ENCODE assay signal across 21 mouse cellular contexts in the genomic region with DNA sequence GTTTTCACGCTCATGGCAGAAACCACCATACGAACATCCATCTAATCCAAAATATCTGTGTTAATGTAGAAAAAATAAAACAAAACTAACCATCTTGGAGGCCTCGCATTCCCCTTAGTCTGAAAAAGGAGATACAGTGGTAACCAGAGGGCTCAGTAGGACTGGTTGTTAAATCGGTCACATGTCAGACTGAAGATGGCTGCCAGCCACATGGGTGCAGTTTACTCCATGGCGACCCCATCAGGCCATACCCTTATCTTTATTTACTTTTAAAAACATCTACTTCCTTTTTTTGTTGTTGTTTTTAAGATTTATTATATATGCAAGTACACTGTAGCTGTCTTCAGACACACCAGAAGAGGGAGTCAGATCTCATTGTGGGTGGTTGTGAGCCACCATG. TPM values are rescaled to one million over a fixed set of nuclear protein-coding genes. Genes with fewer than 3 reads are reported as not detected.
A peak's percentile ranks its signal among the peaks of the same experiment; 100 is the strongest.
DNase-seq lines count a peak whose midpoint lies in the region; ATAC-seq and TF ChIP-seq lines count a peak whose summit lies in the region.
"Had no signal": no experiment of that assay in that cellular context is flagged by ENCODE, and none has a peak within 500 bp of the region (broad histone marks: within the 10 kb centered on the region; RNA-seq: fewer than 3 reads in every experiment).

No protein-coding gene starts in this region.

- ATAC-seq in kidney, postnatal 0 days (replicated peaks; ENCODE audit: low FRiP score, low read depth), result no peak
- no peak for ATAC-seq in liver, embryonic 16.5 days (ENCODE audit: low read depth)
- no peak for ATAC-seq in forebrain, embryonic 11.5 days (replicated peaks; ENCODE audit: low FRiP score)
- ATAC-seq: forebrain, embryonic 16.5 days; hindbrain, embryonic 16.5 days; inflammation-experienced regulatory T-cells, adult 6 months had no signal

- no peaks in the 10 kb centered on the region for H3K4me1 ChIP-seq in kidney, postnatal 0 days (replicated peaks; ENCODE audit: insufficient read depth, low read length)
- H3K4me1 ChIP-seq in E14TG2a.4 (replicated peaks; ENCODE audit: low read depth, low read length), result peaks cover 72% of the 10 kb centered on the region
- peaks cover 32% of the 10 kb centered on the region for H3K4me1 ChIP-seq in liver, embryonic 16.5 days (ENCODE audit: control insufficient read depth, low read depth, low read length)
- H3K4me1 ChIP-seq in forebrain, embryonic 11.5 days (replicated peaks; ENCODE audit: control insufficient read depth, insufficient read depth, low read length), result no peaks in the 10 kb centered on the region
- H3K4me1 ChIP-seq: embryonic facial prominence, embryonic 12.5 days; forebrain, embryonic 12.5 days; heart, embryonic 12.5 days; hindbrain, embryonic 12.5 days had no signal

- no peak overlapping the region for H3K9ac ChIP-seq in kidney, postnatal 0 days (ENCODE audit: low read depth, low read length)
- no peak overlapping the region for H3K9ac ChIP-seq in liver, embryonic 16.5 days (ENCODE audit: low read depth, low read length)
- no peak overlapping the region for H3K9ac ChIP-seq in forebrain, embryonic 11.5 days (ENCODE audit: low read length)
- H3K9ac ChIP-seq: embryonic facial prominence, embryonic 12.5 days; forebrain, embryonic 12.5 days; heart, embryonic 12.5 days; hindbrain, embryonic 12.5 days had no signal

- WGBS in kidney, postnatal 0 days, result 94% methylated on average over 5 of the region's 5 CpGs
- 89% methylated on average over 5 of the region's 5 CpGs for WGBS in liver, embryonic 16.5 days (ENCODE audit: insufficient replicate concordance)
- 92% methylated on average over 5 of the region's 5 CpGs for WGBS in forebrain, embryonic 11.5 days

- H3K27me3 ChIP-seq in kidney, postnatal 0 days (ENCODE audit: insufficient read depth, low read length), result no peaks in the 10 kb centered on the region
- no peaks in the 10 kb centered on the region for H3K27me3 ChIP-seq in E14TG2a.4 (ENCODE audit: insufficient read depth, low read length)
- H3K27me3 ChIP-seq in liver, embryonic 16.5 days (ENCODE audit: control insufficient read depth, insufficient read depth, low read depth, low read length), result no peaks in the 10 kb centered on the region
- H3K27me3 ChIP-seq in forebrain, embryonic 11.5 days (ENCODE audit: control insufficient read depth, insufficient read depth, low read length), result no peaks in the 10 kb centered on the region
- H3K27me3 ChIP-seq: embryonic facial prominence, embryonic 12.5 days; forebrain, embryonic 12.5 days; heart, embryonic 12.5 days; hindbrain, embryonic 12.5 days had no signal

- H3K4me2 ChIP-seq in kidney, postnatal 0 days (ENCODE audit: low read length), result no peak overlapping the region
- no peak overlapping the region for H3K4me2 ChIP-seq in liver, embryonic 16.5 days (ENCODE audit: low read depth, low read length)
- no peak overlapping the region for H3K4me2 ChIP-seq in forebrain, embryonic 11.5 days (ENCODE audit: low read depth, low read length, severe bottlenecking)
- H3K4me2 ChIP-seq: embryonic facial prominence, embryonic 12.5 days; forebrain, embryonic 12.5 days; heart, embryonic 12.5 days; hindbrain, embryonic 12.5 days had no signal

- no peak for DNase-seq in kidney, postnatal 0 days (ENCODE audit: low spot score)
- no peak for DNase-seq in kidney, adult 9 months
- peak; percentile 71 for DNase-seq in R1 (ENCODE audit: low read depth, low spot score)
- DNase-seq in left cerebral cortex, adult 18-20 months (ENCODE audit: low spot score in 2 of 2), result no peak
- DNase-seq in adrenal gland, postnatal 10 days, result no peak
- DNase-seq in forebrain, embryonic 11.5 days (ENCODE audit: low spot score), result no peak
- DNase-seq: adrenal gland, postnatal 14 days; cerebellum, adult 11-12 months; cerebellum, adult 9-10 months; cerebellum, postnatal 25 days; gastrocnemius, postnatal 14 days; heart, postnatal 36 days had no signal

- H3K4me3 ChIP-seq in kidney, postnatal 0 days (replicated peaks; ENCODE audit: low read depth, low read length), result no peak overlapping the region
- H3K4me3 ChIP-seq in E14TG2a.4 (replicated peaks; ENCODE audit: low read length), result no peak overlapping the region
- no peak overlapping the region for H3K4me3 ChIP-seq in liver, embryonic 16.5 days (ENCODE audit: low read depth, low read length)
- no peak overlapping the region for H3K4me3 ChIP-seq in forebrain, embryonic 11.5 days (ENCODE audit: low read depth, low read length)
- H3K4me3 ChIP-seq: embryonic facial prominence, embryonic 12.5 days; forebrain, embryonic 12.5 days; heart, embryonic 12.5 days; hindbrain, embryonic 12.5 days had no signal

- H3K36me3 ChIP-seq in kidney, postnatal 0 days (ENCODE audit: insufficient read depth, low read length), result peaks cover 44% of the 10 kb centered on the region
- peaks cover 90% of the 10 kb centered on the region for H3K36me3 ChIP-seq in E14TG2a.4 (ENCODE audit: insufficient read depth, low read length)
- H3K36me3 ChIP-seq in liver, embryonic 16.5 days (ENCODE audit: control insufficient read depth, insufficient read depth), result peaks cover 46% of the 10 kb centered on the region
- peaks cover 4% of the 10 kb centered on the region; the same call in 1 of the 2 replicates for H3K36me3 ChIP-seq in forebrain, embryonic 11.5 days (ENCODE audit: control insufficient read depth, insufficient read depth, low read length)

- H3K27ac ChIP-seq in kidney, postnatal 0 days, result no peak overlapping the region
- H3K27ac ChIP-seq in liver, embryonic 16.5 days (ENCODE audit: low read length), result peak overlapping the region; percentile 5; the same call in 1 of the 2 replicates
- no peak overlapping the region for H3K27ac ChIP-seq in forebrain, embryonic 11.5 days (ENCODE audit: low read depth, low read length)
- H3K27ac ChIP-seq: embryonic facial prominence, embryonic 12.5 days; forebrain, embryonic 12.5 days; hindbrain, embryonic 12.5 days had no signal

- no peaks in the 10 kb centered on the region for H3K9me3 ChIP-seq in kidney, postnatal 0 days (replicated peaks; ENCODE audit: low read length)
- no peaks in the 10 kb centered on the region for H3K9me3 ChIP-seq in E14TG2a.4 (ENCODE audit: low read length)
- no peaks in the 10 kb centered on the region for H3K9me3 ChIP-seq in liver, embryonic 16.5 days (replicated peaks; ENCODE audit: control insufficient read depth, low read length)
- no peaks in the 10 kb centered on the region for H3K9me3 ChIP-seq in forebrain, embryonic 11.5 days (ENCODE audit: control insufficient read depth, low read length)
- H3K9me3 ChIP-seq: embryonic facial prominence, embryonic 12.5 days; forebrain, embryonic 12.5 days; heart, embryonic 12.5 days; hindbrain, embryonic 12.5 days had no signal

- TF ChIP-seq CTCF in kidney, postnatal 0 days (IDR thresholded peaks at IDR 0.05; ENCODE audit: low read depth), result 0 out of 2 replicates have a peak, but pooled peaks have one; percentile 2
- peak; percentile 19; the same call in 1 of the 2 replicates for TF ChIP-seq CTCF in E14TG2a.4 (conservative IDR thresholded peaks at IDR 0.05; ENCODE audit: low read length)

RNA-seq across cellular contexts. Expression of a gene that starts 8.1 kb away (rescaled TPM):
- 14.2 and 15.5 TPM in 2 replicates for polyA plus RNA-seq in kidney, postnatal 0 days (2015; fragmentation: Nextera tagmentation; extraction: Ambion mirVana)
- 14.7 and 15.1 TPM in 2 replicates for polyA plus RNA-seq in liver, embryonic 16.5 days (2015; fragmentation: Nextera tagmentation; extraction: Ambion mirVana)
- total RNA-seq in left cerebral cortex, adult 18-20 months (2021), result 10 to 100 TPM; 26.2 to 32.4 TPM
- total RNA-seq in adrenal gland, postnatal 10 days (2021), result 10 to 100 TPM; 28.8 to 37.0 TPM
- polyA plus RNA-seq in forebrain, embryonic 11.5 days (2014; fragmentation: Nextera tagmentation; extraction: Ambion mirVana), result 23.9 and 24.3 TPM in 2 replicates
